Mouse (Mus musculus): ENCODE results near the gene Hnrnpul1.
"Not testable (repeated sequence)": the region's sequence is repeated elsewhere in the genome, so short reads cannot be mapped to it uniquely, and the experiment has no call there.

Gene Hnrnpul1

DNA sequence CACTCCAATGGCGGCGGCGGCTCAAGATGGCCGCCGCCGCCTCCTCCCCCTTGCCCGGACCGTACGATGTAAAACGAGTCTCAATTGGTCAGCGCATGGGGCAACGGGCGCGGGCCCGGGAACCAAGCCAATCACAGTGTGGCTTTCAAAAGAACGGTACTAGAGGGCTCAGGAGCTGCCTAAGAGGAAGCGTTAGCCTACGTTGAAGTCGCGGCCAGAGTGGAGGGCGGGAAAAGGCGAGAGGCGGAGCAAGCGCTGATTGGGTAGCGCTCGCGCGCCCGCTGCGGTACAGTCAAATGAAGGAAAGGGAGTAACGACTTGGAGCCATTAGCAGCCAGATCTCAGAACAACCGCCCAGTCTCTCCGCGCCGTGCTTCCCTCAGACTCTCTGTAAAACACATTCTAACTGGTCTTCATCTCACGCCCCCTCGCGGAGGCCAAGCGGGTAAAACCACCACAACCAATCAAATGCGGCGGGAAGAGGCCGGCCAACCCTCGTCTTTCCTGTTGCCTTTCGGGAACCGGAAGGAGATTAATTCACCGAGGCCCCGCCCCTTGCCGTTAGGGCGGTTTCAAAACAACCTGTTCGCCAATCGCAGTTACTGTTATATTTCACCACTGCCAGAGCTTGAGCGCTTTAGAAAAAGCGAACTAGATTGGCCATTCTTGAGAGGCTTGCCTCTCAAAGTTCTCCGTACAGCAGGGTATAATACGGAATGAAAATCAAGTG is at the start of gene Hnrnpul1:
Gene Hnrnpul1, minus strand, starts transcription at position 20 of the 730 bp plus-strand sequence.
- peak; percentile 99 for DNase-seq

DNA sequence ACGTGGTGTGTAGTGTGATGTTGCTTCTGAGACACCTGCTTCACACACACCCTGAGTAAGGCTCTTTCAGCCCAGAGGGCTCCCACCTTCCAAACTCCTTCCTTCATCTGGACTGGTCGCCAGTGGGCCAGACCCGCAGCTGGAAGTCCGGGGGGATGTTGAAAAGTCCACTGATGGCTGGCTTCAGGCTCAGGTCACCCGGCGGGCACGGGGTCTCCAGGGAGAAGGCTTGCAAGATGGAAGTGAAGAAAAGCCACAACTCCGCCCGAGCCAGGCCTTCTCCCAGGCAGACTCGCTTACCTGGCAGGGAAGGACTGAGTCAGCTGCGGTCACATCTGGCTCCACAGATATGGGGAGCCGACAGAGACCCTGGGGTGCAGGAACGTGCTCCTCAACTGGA is 48.9 kb upstream of the Hnrnpul1 start:
- no peak for DNase-seq

DNA sequence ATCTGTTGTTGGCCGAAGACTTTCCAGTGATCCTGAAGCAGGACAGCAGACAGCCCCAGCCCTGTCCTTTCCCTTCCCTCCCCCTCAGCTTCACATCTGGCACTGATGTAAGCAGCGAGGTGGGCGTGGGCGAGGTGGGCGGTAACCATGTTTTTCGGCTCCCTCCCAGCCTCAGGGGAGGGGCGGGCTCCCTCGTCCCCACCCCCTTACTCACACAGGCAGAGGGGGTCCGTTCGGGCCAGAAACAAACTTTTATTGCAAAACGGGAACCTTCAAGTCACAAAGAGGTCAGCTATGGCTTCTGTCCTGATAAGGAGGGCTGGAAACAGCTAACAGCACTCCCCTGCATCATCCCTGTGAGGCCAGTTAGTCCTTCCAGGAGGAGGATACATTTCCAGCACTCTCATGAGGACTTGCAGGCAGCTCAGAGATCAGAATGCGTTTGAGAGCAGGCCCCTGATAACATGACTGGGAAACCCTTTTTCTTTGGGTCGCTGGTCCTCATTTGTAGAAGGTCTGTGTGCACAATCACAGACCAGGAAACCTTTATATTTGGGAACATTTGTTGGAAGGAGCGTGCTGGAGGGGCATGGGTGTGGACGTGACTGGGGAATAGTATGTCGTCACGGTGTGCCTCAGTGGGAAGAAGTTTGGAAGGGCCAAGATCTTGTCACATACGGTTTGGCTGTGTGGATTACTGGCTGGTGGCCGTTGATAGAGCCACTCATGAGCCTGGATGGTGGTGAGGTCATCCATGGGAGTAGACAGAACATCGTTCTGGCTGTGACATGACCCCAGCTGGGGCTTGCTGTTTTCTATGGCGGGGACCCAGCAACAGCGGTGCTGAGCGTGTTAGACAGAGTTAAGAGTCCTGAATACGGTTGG is 47.9 kb upstream of the Hnrnpul1 start:
- DNase-seq: peak; percentile 71 to 76

DNA sequence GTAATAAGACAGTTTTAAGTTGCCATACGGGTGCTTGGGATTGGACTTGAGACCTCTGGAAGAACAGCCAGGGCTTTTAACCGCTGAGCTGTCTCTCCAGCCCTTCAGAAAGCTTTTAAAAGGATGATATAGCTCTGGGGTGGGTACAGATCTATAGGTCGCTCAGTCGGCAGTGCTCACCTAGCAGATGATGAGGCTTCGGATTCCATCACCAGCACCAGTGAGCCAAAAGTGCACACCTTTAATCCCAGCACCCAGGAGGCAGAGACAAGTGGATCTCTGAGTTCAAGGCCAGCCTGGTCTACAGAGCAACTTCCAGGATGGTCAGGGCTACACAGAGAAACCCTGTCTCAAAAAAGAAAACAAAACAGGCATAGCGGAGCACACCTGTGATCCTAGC is 46.5 kb upstream of the Hnrnpul1 start:
- no peak for DNase-seq

DNA sequence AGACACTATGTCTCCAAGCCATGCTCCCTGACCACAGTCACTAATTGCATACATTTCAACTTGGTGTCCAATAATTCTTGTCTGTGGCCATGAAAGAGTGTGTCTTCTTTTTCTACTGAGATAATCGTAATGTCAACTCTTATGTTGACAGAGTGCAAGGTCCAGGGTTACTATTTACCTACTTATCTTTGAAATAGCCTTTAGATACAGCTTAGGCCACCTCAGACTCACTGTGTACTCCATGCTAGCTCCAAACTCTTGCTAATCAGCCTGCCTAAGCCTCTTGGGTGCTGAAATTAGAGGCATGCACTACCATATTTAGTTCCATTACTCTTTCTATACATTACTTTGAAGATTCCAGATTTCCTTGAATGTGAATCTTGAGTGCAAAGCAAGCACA is 44.8 kb upstream of the Hnrnpul1 start:
- no peak for DNase-seq

DNA sequence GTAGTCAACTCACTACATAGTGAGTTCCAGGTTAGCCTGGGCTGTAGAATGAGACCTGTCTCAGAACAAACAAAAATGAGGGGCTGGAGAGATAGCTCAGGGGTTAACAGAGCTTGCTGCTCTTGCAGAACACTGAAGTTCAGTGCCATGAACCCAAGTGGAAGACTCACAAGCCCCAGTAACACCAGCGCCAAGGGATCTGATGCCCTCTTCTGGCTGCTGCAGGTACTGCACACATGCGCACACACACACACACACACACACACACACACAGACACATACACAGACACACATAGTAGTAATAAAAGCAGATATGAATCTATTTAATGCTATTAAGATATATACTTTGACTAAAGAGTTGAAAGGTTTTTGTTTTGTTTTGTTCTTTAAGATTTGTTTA is 44.0 kb upstream of the Hnrnpul1 start:
- DNase-seq: no peak

DNA sequence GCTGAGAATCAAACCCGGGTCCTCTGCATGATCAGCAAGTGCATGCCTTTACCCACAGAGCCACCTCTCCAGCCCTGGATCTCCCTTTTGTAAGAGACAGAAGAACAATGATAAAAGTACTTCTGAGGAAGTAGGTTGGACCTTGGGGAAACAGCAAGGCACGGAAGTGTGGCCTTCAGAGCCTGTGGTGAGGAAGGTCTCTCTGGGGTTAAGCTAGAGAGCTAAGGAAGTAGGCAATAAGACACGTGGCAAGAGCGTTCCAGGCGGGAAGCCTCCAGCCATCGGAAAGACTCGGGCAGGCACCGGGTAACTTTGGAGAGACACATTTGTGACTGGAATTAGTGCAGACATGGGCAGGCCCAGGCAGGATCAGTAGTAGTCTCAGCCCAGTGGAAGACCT is 40.2 kb upstream of the Hnrnpul1 start:
- DNase-seq: no peak

DNA sequence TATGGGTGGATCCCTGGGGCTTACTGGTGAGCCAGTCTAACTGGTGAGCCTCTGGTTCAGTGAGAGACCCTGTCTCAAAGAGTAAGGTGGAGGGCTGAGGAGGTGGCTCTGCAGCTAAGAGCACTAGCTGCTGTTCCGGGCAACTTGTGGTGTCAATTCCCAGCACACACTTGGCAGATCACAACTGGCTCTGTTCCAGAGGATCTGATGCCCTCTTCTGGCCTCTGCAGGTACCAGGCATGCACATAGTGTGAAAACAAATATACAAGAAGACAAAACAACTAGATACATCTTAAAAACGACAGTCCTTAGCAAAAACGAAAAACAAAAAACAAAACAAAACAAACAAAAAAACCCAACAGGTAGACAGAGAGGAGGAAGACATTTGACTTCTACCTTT is 39.1 kb upstream of the Hnrnpul1 start:
- DNase-seq: peak; percentile 45 to 54

DNA sequence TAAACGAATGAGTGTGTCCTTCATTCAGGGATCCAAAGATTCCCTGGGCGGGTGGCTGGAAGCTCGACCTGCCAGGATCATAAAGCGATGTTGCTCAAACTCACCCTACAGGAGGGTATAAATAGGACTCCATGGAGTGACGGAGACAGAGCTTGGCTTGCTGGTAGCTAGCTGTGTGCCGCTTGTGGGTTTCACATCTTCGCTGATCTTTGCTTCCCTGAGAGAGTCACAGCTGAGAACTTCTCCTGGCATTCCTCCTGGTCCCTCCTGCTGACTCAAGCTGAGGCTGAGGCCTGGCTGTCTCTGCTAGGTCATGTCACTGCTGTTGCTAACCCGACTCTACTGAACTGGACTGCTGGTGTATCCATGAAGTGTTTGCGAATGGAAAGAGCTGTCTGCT is 38.4 kb upstream of the Hnrnpul1 start:
- not testable (repeated sequence) for DNase-seq

DNA sequence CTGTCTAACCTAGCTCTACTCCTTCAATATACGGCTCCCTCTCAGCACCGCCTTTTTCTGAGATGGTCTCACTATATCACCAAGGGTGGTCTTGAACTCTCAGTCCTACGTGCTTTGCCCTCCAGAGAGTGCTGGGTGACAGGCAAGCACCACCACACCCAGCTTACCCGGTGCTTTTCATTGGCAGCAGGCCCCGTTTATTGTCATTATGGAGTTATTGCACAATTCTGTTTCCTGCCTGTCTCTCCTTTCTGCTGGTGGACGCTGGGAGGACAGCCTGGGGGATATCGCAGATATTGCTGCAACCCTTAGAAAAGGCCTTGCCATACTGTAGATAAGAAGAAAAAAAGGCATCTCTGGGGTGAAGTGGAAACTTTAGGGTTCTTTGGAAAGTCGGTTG is 36.1 kb upstream of the Hnrnpul1 start:
- DNase-seq: peak; percentile 42 to 56

DNA sequence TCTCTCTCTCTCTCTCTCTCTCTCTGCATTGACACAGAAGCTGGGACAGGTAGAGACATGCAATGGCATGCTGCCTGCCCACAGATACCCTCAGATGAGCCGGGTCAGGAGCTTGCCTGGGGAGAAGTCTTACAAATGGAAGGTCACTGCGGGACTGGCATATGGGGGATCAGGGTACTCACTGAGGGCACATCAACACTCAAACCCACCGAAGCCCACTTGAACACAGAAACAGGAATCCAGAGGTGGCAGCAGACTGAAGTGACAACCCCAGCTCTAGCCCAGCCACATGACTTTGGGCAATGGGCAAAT is 34.5 kb upstream of the Hnrnpul1 start:
- DNase-seq: no peak

DNA sequence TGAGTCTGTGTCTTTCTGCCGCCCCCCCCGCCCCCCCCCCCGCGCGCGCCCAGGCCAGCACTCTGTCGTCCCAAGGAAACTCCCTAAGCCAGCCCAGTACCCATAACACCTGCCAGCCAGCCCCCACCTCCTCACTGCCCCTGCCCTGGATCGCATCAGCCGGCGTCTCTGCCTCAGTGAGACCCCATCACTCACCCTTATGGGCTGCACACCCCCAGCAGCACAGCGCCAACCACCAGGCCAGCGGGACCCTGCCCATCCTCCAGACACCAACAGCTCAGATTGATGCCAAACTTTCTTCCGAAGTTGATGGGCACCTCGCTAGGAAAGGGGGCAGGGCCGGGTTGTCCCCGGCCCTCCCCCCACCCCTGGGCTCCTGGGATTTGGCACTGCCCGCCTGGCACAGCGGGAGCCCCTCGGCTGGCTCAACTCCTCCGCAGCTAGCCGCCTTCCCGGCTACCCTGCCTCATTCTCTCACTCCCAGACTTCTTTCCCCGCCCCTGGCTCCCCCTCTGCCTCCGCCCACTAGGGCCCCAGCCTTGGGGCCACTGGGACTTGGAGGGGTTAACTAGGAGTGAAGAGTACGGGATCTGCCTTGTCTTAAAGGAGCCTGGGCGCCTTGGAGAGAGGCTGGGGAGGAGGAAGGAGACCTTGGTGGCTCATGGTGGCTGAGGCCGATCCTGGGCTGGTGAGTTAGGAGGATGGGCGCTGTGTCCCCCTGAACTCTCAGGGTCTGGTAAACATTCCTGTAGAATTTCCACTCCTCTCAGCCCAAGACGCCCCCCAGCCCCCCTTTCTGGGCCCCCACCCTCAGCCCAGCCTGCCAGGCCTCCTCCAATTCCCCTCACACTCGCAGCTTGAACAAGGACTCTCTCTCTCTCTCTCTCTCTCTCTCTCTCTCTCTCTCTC is 33.9 kb upstream of the Hnrnpul1 start, which contains the start of gene Axl:
Gene Axl, minus strand, starts transcription at position 486 of the 909 bp plus-strand sequence.
- peak; percentile 69 to 71 for DNase-seq

DNA sequence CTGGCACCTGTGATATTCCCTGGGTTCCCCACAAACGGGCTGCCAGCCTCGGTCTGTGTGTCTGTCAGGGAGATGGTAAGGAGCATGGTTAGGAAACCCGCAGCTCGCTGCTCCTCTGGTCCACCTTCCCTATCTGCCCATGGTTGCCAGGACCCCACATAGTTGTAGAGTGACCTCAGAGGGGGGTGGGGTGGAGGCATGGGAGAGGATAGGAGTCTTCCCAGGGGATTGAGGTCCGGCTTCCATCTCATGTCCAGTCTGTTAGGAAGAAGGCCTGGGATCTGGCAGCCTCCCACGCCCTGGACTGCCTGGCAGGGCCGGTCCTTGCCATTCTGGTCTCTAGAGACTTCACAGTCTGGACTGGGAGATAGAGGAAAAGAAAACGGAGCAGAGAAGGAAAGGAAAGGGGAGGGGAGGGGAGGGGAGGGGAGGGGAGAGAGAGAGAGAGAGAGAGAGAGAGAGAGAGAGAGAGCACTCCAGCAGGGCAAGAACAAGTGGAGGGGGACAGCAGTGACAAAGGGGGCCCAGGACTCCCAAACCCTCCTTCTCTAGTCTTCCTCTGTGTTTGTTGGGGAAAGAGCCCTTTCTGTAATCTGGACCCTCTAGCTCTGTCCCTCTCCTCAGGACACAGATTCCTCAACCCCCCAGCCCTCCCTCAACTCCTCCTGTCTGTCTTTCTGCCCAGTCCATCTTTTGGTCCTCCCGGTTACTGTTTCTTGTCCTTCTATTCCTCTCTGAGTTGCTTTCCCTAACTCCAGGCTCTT is 33.1 kb upstream of the Hnrnpul1 start:
- no peak for DNase-seq

DNA sequence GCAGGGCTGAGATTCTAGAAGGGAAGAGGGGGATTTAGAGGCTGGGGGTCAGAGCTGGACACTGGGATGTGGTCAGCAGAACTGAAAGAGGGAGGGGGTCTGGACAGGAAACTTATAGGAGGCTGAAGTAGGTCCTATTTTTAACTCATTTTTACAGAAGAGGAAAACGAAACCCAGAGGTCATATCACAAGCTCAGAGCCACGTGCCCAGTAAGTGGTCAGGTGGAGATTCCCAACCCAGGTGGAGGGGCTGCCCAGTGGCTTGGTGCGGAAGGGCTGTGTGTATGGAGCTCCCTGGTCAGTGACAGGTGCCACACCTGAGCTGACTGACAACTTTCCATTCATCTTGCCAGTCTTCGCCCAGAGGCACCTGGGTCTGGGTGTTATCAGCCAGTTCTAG is 32.4 kb upstream of the Hnrnpul1 start:
- DNase-seq: no peak

DNA sequence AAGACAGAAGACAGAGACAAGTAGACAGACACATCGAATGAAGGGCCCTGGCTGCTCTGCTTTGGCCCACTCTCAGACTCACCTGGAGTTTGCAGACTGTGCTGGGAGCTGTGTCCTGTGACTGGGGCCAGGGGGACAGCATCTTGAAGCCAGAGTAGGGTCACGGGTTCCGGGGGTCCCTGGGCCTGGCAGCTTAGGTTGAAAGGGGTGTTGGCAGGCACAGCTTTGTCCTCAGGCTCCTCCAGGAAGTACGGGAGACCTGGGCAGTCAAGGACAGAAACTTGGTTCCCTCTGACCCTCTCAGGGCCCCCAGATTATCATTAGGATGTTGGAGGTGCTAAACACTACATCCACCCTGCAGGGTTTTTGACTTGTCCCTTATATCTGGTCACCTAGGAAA is 31.2 kb upstream of the Hnrnpul1 start:
- no peak for DNase-seq

DNA sequence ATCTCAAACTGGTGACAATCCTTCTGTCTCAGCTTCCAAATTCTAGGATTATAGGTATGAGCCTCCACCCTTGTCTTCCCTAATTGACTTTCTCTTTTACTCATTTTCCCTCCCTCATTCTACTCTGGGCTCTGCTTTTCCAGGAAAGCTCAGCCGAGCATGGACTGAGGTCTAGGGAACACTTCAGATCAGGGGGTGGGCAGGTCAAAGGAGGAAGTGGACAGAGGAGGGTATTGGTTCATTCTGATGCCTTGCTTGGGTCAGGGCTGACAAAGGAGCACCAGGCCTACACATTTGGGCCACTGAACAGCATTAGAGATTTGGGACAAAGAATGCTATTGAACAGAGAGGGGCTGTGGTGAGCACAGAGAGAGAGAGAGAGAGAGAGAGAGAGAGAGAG is 30.3 kb upstream of the Hnrnpul1 start:
- DNase-seq: no peak

DNA sequence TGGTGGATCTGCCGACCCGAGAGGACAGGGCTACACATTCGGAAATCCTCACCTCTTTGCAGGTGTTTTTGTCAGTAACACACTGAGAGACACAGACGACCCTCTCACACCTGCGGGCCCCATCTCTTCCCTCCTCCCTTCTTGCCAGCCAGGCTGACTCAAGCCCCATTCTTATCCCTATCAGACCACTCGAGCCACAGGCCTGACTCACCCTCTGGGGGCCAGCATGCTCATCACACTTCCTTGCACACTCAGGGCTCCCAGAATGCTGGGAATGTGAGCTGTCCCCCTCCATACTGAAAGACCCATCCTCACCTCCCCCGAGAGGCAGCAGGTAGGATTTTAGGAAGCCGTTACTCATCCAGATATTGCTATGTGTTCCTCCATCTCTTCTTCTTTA is 29.2 kb upstream of the Hnrnpul1 start:
- no peak for DNase-seq

DNA sequence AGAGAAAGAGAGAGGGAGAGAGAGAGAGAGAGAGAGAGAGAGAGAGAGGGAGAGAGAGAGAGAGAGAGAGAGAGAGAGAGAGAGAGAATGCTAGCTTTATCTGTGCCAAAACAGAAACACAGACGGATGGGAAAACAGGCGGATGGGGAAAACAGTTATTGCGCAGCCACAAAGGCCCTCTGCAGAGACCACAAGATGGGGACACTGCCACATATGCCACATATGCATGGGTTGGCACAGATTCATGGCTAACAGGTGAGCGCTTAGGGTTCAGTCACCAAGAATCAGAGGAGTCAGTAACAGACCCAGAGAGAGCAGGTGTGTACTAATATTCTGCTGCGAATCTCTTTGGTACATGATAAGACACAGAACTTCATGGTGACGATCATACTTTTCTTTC is 28.2 kb upstream of the Hnrnpul1 start:
- DNase-seq: no peak

DNA sequence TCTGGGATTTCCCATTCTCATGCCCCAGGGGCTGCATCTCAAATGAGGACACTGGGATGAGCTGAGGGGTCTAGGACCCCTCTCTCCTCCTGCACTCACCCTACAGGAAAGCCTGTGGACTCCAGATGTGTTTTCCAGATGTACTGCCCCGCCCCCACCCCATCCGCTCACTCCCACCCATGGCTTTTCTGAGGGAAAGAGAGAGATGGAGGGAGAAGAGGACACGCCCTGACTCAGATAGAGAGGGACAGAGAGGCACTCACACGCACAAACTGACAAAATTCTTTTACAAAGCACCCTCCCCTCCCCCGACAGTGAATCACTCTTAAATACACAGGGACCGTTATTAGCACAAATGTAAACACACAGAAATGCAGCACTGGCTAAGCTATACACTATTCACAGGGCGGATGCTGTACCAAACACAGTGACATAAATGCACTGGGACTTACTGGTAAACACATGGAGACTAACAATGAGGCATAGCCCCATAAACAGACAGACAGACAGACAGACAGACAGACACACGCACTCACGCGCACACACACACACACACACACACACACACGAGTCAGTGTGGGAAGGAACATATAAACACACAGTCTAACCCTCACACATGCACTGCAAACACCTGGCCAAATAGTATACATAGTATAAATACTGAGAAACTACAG is 27.5 kb upstream of the Hnrnpul1 start:
- peak in 1 of 2 experiments; percentile 42 for DNase-seq

DNA sequence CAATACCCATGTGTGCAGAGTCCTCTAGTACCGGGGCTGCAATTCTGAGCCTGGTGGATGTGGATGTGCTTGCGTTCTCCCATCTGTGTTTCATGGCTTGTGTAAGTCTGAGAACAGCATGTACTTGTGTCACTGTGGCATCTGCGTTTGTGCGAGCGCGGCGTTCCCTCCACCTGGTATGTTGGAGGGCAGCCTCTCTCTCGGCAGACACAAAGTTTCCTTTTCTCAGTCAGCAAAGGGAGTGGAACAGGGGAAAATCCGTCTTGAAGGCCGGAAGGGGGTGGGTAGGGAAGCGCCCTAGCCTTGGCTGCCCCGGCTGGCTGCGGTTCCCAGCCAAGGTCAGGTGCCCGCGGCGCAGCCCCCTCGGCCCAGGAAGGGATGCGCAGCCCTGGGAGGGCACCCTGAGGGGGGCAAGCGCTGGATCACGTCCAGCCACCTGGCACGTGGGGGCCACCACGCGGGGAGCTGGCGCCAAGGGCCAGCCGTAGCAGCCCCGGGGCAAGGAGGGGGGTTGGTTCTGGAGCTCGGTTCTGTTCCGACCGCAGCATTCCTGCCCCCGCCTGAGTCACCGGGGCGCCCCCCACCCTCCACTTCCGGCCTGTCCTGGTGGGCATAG is 26.9 kb upstream of the Hnrnpul1 start:
- peak in 1 of 2 experiments; percentile 38 for DNase-seq

DNA sequence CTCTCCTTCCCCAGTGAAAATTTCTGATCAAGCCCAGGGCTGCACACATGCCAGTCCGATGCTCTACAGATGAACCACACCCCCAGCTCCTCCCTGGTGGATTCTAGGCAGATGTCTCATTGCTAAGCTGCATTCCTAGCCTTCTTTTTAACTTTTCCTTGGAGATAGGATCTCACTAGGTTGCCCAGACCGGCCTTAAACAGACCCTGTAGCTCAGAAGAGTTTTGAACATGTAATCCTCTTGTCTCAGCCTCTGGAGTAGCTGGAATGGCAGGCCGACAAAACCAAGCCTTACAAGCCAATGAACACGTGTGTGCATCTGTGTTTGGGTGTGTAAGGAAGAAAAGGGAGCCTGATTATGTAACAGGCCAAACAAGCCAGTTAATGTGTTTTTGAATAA is 26.2 kb upstream of the Hnrnpul1 start:
- no peak for DNase-seq
